Mouse (Mus musculus) bone marrow macrophage, adult 2 months (primary cell): ENCODE data around the gene Gm28051.

Experiments
- CTCF ChIP-seq: IDR thresholded peaks from 2 replicates; pipeline ENCODE4 v1.5.1; 2012; ENCODE audit warnings: low read depth, mild to moderate bottlenecking, low read length, moderate library complexity
- POLR2A ChIP-seq: IDR thresholded peaks from 2 replicates; pipeline ENCODE4 v1.6.1; 2012; ENCODE audit warnings: mild to moderate bottlenecking, low read depth, low read length, borderline replicate concordance

GRCm38 (mm10) chr12:102785593-102785985 lies 28.0 kb upstream of the Gm28051 start:
- TF ChIP-seq CTCF: no peak
- TF ChIP-seq POLR2A: no peak
